Mouse (Mus musculus): ENCODE measurements at regions not wholly inside any gene's neighbourhood (a gene's known extent, or its start where the extent isn't known, plus 50 kb on each side); places are given as distances from the start of the nearest gene placed in this dataset.

DNA sequence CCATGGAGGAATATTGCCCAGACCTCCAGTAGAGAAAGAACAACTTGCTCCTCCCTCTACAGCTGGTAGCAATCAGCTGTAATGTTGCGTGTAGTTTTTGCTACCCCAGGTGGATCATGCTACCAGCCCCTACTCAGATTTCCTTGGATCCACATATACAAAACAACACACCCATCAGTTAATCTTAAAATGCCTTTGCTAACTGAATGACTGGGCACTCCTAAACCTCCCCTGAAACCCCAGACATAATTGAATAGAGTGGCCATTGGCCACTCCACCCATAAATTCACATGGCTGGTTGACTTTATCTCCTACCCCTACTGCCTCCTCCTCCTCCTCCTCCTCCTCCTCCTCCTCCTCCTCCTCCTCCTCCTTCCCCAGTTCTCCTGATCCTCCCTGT, 1494.7 kb upstream of the Gm6569 start:
- H3K27me3 ChIP-seq (ENCODE audit: control insufficient read depth, insufficient read depth, insufficient read length): no peaks in the 10 kb centered on the region
- H3K4me3 ChIP-seq: no peak overlapping the region
- no peaks in the 10 kb centered on the region for H3K79me2 ChIP-seq (ENCODE audit: control insufficient read depth, insufficient read depth)
- H3K36me3 ChIP-seq (ENCODE audit: control insufficient read depth, insufficient read depth): no peaks in the 10 kb centered on the region
- no peak overlapping the region for H3ac ChIP-seq (ENCODE audit: control insufficient read depth, insufficient read length)
- no peak for TF ChIP-seq MYOG (IDR thresholded peaks at IDR 0.05; ENCODE audit: control insufficient read depth in 1 of 3, insufficient read depth in 1 of 3, insufficient read length in 2 of 3, low read depth in 2 of 3)
- no peak overlapping the region for H3K4me2 ChIP-seq (ENCODE audit: low read depth)

DNA sequence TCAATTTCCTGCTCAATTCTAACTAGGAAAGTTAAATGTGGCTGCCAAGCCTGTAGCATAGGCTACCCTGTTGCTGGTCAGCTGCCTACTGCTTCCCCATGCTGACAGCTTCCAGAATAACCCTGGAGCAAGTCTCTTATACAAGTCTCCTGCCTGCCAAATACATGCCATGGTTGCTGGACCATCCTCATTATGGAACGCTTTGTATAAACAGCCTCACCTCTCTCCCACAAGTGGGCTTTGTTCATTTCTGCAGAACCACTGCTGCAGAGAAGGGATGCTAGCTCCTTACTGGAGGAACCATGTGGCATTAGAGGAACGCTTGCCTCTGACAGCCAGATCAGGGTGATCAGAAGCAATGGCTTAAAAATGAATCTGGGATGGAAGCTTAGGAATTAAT, 1492.4 kb upstream of the Gm6569 start:
- Histone ChIP-seq H3K27me3 (ENCODE audit: control insufficient read depth, insufficient read depth, insufficient read length) (no peaks in the 10 kb centered on the region), H3K79me2 (ENCODE audit: control insufficient read depth, insufficient read depth) (no peaks in the 10 kb centered on the region), H3K4me3 (no peak overlapping the region), H3K36me3 (ENCODE audit: control insufficient read depth, insufficient read depth) (no peaks in the 10 kb centered on the region), H3ac (ENCODE audit: control insufficient read depth, insufficient read length) (no peak overlapping the region), H3K4me2 (ENCODE audit: low read depth) (no peak overlapping the region)
- TF ChIP-seq MAX (IDR thresholded peaks at IDR 0.05; ENCODE audit: low read depth): no peak
- no peak for TF ChIP-seq TCF12 (IDR thresholded peaks at IDR 0.05; ENCODE audit: insufficient read depth, poor library complexity, severe bottlenecking)
- TF ChIP-seq POLR2AphosphoS2 (IDR thresholded peaks at IDR 0.05; ENCODE audit: insufficient read length, low read depth): no peak
- TF ChIP-seq MYOG (IDR thresholded peaks at IDR 0.05; ENCODE audit: control insufficient read depth in 1 of 3, insufficient read depth in 1 of 3, insufficient read length in 2 of 3, low read depth in 2 of 3): no peak
- TF ChIP-seq E2F4 (IDR thresholded peaks at IDR 0.05; ENCODE audit: insufficient read depth): no peak
- TF ChIP-seq TCF3 (IDR thresholded peaks at IDR 0.05; ENCODE audit: insufficient read length, low read depth): no peak
- no peak for TF ChIP-seq POLR2A (IDR thresholded peaks at IDR 0.05; ENCODE audit: insufficient read length, low read depth)
- TF ChIP-seq CEBPB (IDR thresholded peaks at IDR 0.05; ENCODE audit: insufficient read depth, poor library complexity, severe bottlenecking): no peak
- no peak for TF ChIP-seq USF1 (IDR thresholded peaks at IDR 0.05; ENCODE audit: low read depth)
- no peak for TF ChIP-seq SRF (IDR thresholded peaks at IDR 0.05; ENCODE audit: control insufficient read depth, insufficient read length, low read depth)
- TF ChIP-seq REST (IDR thresholded peaks at IDR 0.05; ENCODE audit: insufficient read depth, insufficient read length): no peak
- TF ChIP-seq MYOD1 (IDR thresholded peaks at IDR 0.05; ENCODE audit: control insufficient read depth in 1 of 3, insufficient read length in 2 of 3, low read depth in 2 of 3): no peak

DNA sequence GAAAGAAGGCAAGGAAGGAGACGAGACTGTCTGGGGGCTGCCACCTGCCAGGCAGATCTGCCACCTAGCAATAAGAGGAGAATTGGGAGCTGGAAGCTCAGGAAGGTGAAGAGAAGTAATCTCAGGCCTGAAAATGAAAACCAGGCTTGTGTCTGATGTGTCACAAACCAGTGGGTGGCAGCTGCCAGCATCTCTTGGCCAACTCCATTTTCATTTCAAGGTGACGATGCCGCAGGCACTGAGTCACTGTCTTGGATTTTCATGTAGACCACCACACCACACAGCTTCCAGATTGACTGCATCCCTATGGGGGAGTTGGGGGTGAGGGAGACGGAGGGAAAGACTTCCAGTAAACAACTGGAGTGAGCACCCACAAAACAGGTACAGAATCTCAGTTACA, 1491.9 kb upstream of the Gm6569 start:
- H3K36me3 ChIP-seq (ENCODE audit: control insufficient read depth, insufficient read depth): no peaks in the 10 kb centered on the region
- H3ac ChIP-seq (ENCODE audit: control insufficient read depth, insufficient read length): no peak overlapping the region
- no peak overlapping the region for H3K4me3 ChIP-seq
- TF ChIP-seq TCF12 (IDR thresholded peaks at IDR 0.05; ENCODE audit: insufficient read depth, poor library complexity, severe bottlenecking) (no peak), CEBPB (IDR thresholded peaks at IDR 0.05; ENCODE audit: insufficient read depth, poor library complexity, severe bottlenecking) (no peak), POLR2AphosphoS2 (IDR thresholded peaks at IDR 0.05; ENCODE audit: insufficient read length, low read depth) (no peak), MYOG (IDR thresholded peaks at IDR 0.05; ENCODE audit: control insufficient read depth in 1 of 3, insufficient read depth in 1 of 3, insufficient read length in 2 of 3, low read depth in 2 of 3) (no peak)
- H3K27me3 ChIP-seq (ENCODE audit: control insufficient read depth, insufficient read depth, insufficient read length): no peaks in the 10 kb centered on the region
- no peak overlapping the region for H3K4me2 ChIP-seq (ENCODE audit: low read depth)
- no peaks in the 10 kb centered on the region for H3K79me2 ChIP-seq (ENCODE audit: control insufficient read depth, insufficient read depth)

DNA sequence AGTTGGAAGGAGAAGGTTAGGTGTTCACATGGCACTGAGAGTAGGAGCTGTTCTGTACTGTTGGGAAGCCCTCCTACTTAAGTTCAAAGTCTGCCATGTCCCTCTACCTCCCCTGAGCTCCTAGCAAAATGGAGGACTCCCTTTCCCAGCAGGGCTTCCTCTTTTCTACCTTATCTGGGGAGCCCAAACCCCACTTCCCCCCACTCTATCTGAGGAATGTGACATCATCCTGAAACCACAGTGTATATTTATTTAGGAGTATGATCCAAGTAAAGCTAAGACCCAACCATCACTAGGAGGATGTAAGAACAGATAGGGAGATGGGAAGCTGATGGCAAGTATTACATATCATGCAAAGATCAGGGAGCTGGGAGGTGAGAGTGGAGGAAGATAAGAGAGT, 1490.6 kb upstream of the Gm6569 start:
- no peaks in the 10 kb centered on the region for H3K36me3 ChIP-seq (ENCODE audit: control insufficient read depth, insufficient read depth)
- no peaks in the 10 kb centered on the region for H3K79me2 ChIP-seq (ENCODE audit: control insufficient read depth, insufficient read depth)
- H3ac ChIP-seq (ENCODE audit: control insufficient read depth, insufficient read length): no peak overlapping the region
- no peak overlapping the region for H3K4me3 ChIP-seq
- no peak for TF ChIP-seq CEBPB (IDR thresholded peaks at IDR 0.05; ENCODE audit: insufficient read depth, poor library complexity, severe bottlenecking)
- no peak for TF ChIP-seq E2F4 (IDR thresholded peaks at IDR 0.05; ENCODE audit: insufficient read depth)
- no peak for TF ChIP-seq TCF3 (IDR thresholded peaks at IDR 0.05; ENCODE audit: insufficient read length, low read depth)
- TF ChIP-seq MAX (IDR thresholded peaks at IDR 0.05; ENCODE audit: low read depth): no peak
- TF ChIP-seq POLR2AphosphoS2 (IDR thresholded peaks at IDR 0.05; ENCODE audit: insufficient read length, low read depth): no peak
- no peak for TF ChIP-seq REST (IDR thresholded peaks at IDR 0.05; ENCODE audit: insufficient read depth, insufficient read length)
- TF ChIP-seq TCF12 (IDR thresholded peaks at IDR 0.05; ENCODE audit: insufficient read depth, poor library complexity, severe bottlenecking): no peak
- TF ChIP-seq POLR2A (IDR thresholded peaks at IDR 0.05; ENCODE audit: insufficient read length, low read depth): no peak
- no peak for TF ChIP-seq MYOG (IDR thresholded peaks at IDR 0.05; ENCODE audit: control insufficient read depth in 1 of 3, insufficient read depth in 1 of 3, insufficient read length in 2 of 3, low read depth in 2 of 3)
- no peak for TF ChIP-seq USF1 (IDR thresholded peaks at IDR 0.05; ENCODE audit: low read depth)
- no peak for TF ChIP-seq SRF (IDR thresholded peaks at IDR 0.05; ENCODE audit: control insufficient read depth, insufficient read length, low read depth)
- no peak for TF ChIP-seq MYOD1 (IDR thresholded peaks at IDR 0.05; ENCODE audit: control insufficient read depth in 1 of 3, insufficient read length in 2 of 3, low read depth in 2 of 3)
- H3K27me3 ChIP-seq (ENCODE audit: control insufficient read depth, insufficient read depth, insufficient read length): no peaks in the 10 kb centered on the region
- H3K4me2 ChIP-seq (ENCODE audit: low read depth): no peak overlapping the region

DNA sequence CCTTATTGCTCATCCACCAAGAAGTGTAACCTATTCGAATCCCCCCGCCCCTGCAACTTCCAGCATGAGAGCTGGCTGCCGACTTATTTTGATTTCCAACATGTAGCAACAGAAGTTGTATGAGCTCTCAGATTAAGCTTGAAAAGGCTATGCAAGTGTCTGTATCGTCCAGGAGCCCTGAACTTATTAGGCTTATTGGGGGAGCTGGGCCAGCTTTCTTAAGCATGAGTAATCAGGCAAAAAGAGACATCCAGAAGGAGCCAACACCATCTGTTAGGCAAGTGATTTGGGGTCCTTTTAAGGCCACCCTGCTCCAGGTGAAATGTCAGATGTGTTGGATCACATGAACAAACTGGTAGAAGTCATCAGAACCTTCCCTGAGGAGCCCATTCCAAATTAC, 1481.0 kb upstream of the Gm6569 start:
- H3K79me2 ChIP-seq (ENCODE audit: control insufficient read depth, insufficient read depth): no peaks in the 10 kb centered on the region
- TF ChIP-seq REST (IDR thresholded peaks at IDR 0.05; ENCODE audit: insufficient read depth, insufficient read length): no peak
- TF ChIP-seq E2F4 (IDR thresholded peaks at IDR 0.05; ENCODE audit: insufficient read depth): no peak
- TF ChIP-seq POLR2A (IDR thresholded peaks at IDR 0.05; ENCODE audit: insufficient read length, low read depth): no peak
- H3K27me3 ChIP-seq (ENCODE audit: control insufficient read depth, insufficient read depth, insufficient read length): no peaks in the 10 kb centered on the region
- no peak overlapping the region for H3ac ChIP-seq (ENCODE audit: control insufficient read depth, insufficient read length)
- no peak overlapping the region for H3K4me2 ChIP-seq (ENCODE audit: low read depth)
- H3K36me3 ChIP-seq (ENCODE audit: control insufficient read depth, insufficient read depth): no peaks in the 10 kb centered on the region
- H3K4me3 ChIP-seq: no peak overlapping the region

Measured in myocyte (in vitro differentiated cells).